Mouse (Mus musculus) liver, postnatal 0 days (tissue): ENCODE measurements around the gene Serpinb9g. TPM values are rescaled to one million over a fixed set of nuclear protein-coding genes. Genes with fewer than 3 reads are reported as not detected.
"Not testable (repeated sequence)": the region's sequence is repeated elsewhere in the genome, so short reads cannot be mapped to it uniquely, and the experiment has no call there.

Experiments
- ATAC-seq: fragments of 200-750 bp; cut with Nextera tagmentation; 2 replicates; pipeline ENCODE4 v1.8.0; 2017; ENCODE audit warnings: mild to moderate bottlenecking, moderate library complexity
- DNase-seq: peaks from one replicate; pipeline ENCODE4 v3.0.0-alpha.2; 2016
- H3K27ac ChIP-seq: fragments of 300-500 bp; sonication (generic); 2 replicates; pipeline ENCODE4 v1.5.1; 2014; ENCODE audit warnings: antibody characterized with exemption, moderate library complexity, mild to moderate bottlenecking, low read depth
- H3K27me3 ChIP-seq: fragments of 300-500 bp; sonication (generic); 2 replicates; pipeline ENCODE4 v1.6.1; 2014; ENCODE audit warnings: low read length, control low read depth, mixed read lengths; ENCODE audit not compliant: insufficient read depth
- H3K36me3 ChIP-seq: fragments of 300-500 bp; sonication (generic); replicated peaks from 2 replicates; pipeline ENCODE4 v1.6.1; 2014; ENCODE audit warnings: mild to moderate bottlenecking, control low read depth, low read length, moderate library complexity, mixed read lengths; ENCODE audit not compliant: insufficient read depth
- H3K4me1 ChIP-seq: fragments of 300-500 bp; sonication (generic); 2 replicates; pipeline ENCODE4 v1.6.1; 2014; ENCODE audit warnings: antibody characterized with exemption, mild to moderate bottlenecking, control low read depth; ENCODE audit not compliant: insufficient read depth
- H3K4me2 ChIP-seq: fragments of 300-500 bp; sonication (generic); 2 replicates; pipeline ENCODE4 v1.6.1; 2014; ENCODE audit warnings: low read depth, mild to moderate bottlenecking, low read length, moderate library complexity, mixed read lengths
- H3K4me3 ChIP-seq: fragments of 300-500 bp; sonication (generic); 2 replicates; pipeline ENCODE4 v1.5.1; 2014; ENCODE audit warnings: low read depth, low read length
- H3K9ac ChIP-seq: fragments of 300-500 bp; sonication (generic); replicated peaks from 2 replicates; pipeline ENCODE4 v1.6.1; 2014; ENCODE audit warnings: mild to moderate bottlenecking, moderate library complexity
- H3K9me3 ChIP-seq: fragments of 300-500 bp; sonication (generic); 2 replicates; pipeline ENCODE4 v1.6.1; 2016; ENCODE audit warnings: mild to moderate bottlenecking, control low read depth, low read length, mixed read lengths
- CTCF ChIP-seq: sonication (generic); IDR thresholded peaks from 2 replicates; pipeline ENCODE4 v1.5.1; 2016; ENCODE audit warnings: antibody characterized with exemption, low read depth
- EP300 ChIP-seq: IDR thresholded peaks from 2 replicates; pipeline ENCODE4 v1.6.1; 2016; ENCODE audit warnings: antibody characterized with exemption, low read depth, mild to moderate bottlenecking
- WGBS: fragments of 180-500 bp; shearing (Covaris S2); extraction: QIAGEN DNeasy Blood & Tissue Kit; methylation state at CpG from one replicate; pipeline ENCODE4 v1.1.7; 2014; ENCODE audit not compliant: insufficient replicate concordance; 5-methylcytosine and 5-hydroxymethylcytosine counted together
- polyA plus RNA-seq: library from polyadenylated mRNA; unstranded; fragments of >200 nt; fragmentation: Nextera tagmentation; extraction: Ambion mirVana; gene quantifications from 2 replicates; pipeline ENCODE4 v1.2.1, GENCODE M21; 2015

The Serpinb9g gene
- not detected in 2 replicates for polyA plus RNA-seq

GRCm38 (mm10) chr13:33484490-33484889 is at the start of gene Serpinb9g:
TSS of gene Serpinb9g (plus strand) at chr13:33484790.
- H3K9ac ChIP-seq, ATAC-seq, H3K4me1 ChIP-seq, H3K27me3 ChIP-seq, DNase-seq, H3K36me3 ChIP-seq, H3K4me3 ChIP-seq, H3K9me3 ChIP-seq, H3K27ac ChIP-seq, H3K4me2 ChIP-seq: not testable (repeated sequence)
- WGBS, result 68% methylated on average over 4 of the region's 4 CpGs

GRCm38 (mm10) chr13:33483872-33484271 is 718 bp upstream of the Serpinb9g start:
- not testable (repeated sequence) for H3K9me3 ChIP-seq, H3K4me1 ChIP-seq, H3K27me3 ChIP-seq, H3K27ac ChIP-seq, H3K9ac ChIP-seq, ATAC-seq, H3K36me3 ChIP-seq, H3K4me3 ChIP-seq, H3K4me2 ChIP-seq, DNase-seq
- 58% methylated on average over 3 of the region's 3 CpGs for WGBS

GRCm38 (mm10) chr13:33524629-33525028 is 40.0 kb downstream of the Serpinb9g start:
- ATAC-seq (no peak), DNase-seq (no peak)
- TF ChIP-seq CTCF (no peak), EP300 (no peak)
- Histone ChIP-seq H3K27me3 (no peaks in the 10 kb centered on the region), H3K4me1 (no peaks in the 10 kb centered on the region), H3K4me2 (no peak overlapping the region), H3K4me3 (no peak overlapping the region), H3K27ac (no peak overlapping the region), H3K9me3 (no peaks in the 10 kb centered on the region), H3K9ac (no peak overlapping the region), H3K36me3 (no peaks in the 10 kb centered on the region)

- ATAC-seq, result no peak
- no peaks in the 10 kb centered on the region for H3K27me3 ChIP-seq
- no peak overlapping the region for H3K4me2 ChIP-seq
- H3K4me1 ChIP-seq, result no peaks in the 10 kb centered on the region
- no peak overlapping the region for H3K27ac ChIP-seq
- no peaks in the 10 kb centered on the region for H3K9me3 ChIP-seq
- no peak overlapping the region for H3K4me3 ChIP-seq
- H3K36me3 ChIP-seq, result no peaks in the 10 kb centered on the region
- DNase-seq, result no peak
- H3K9ac ChIP-seq, result no peak overlapping the region
- TF ChIP-seq CTCF (no peak), EP300 (no peak)
Observed at GRCm38 (mm10) chr13:33532814-33533213, 48.2 kb downstream of the Serpinb9g start.

Other genes starting within 250 kb of the Serpinb9g start
- not detected in 2 replicates for gene Serpinb9e, start 235.2 kb upstream of the Serpinb9g start, polyA plus RNA-seq
- gene Serpinb9f, start 160.7 kb upstream of the Serpinb9g start, polyA plus RNA-seq, result not detected in 2 replicates
- not detected in 2 replicates for gene Gm11397, start 89.0 kb upstream of the Serpinb9g start, polyA plus RNA-seq
- not detected in 2 replicates for gene Serpinb6d, start 176.6 kb downstream of the Serpinb9g start, polyA plus RNA-seq